Mouse (Mus musculus): ENCODE measurements around the gene Tnfsf13.

GRCm38 (mm10) chr11:69662213-69662966 is 23.2 kb downstream of the Tnfsf13 start, which contains the start of gene Mpdu1:
- TF ChIP-seq CTCF (IDR thresholded peaks at IDR 0.05; ENCODE audit: low read depth, low read length) (no peak), POLR2A (IDR thresholded peaks at IDR 0.05; ENCODE audit: borderline replicate concordance, low read depth, low read length) (no peak; the same call in 1 of the 2 replicates)

Measured in bone marrow macrophage, adult 2 months (primary cell).